Mouse (Mus musculus) heart, postnatal 0 days (tissue): ENCODE results near the gene Rnf215.
"Not testable (repeated sequence)": the region's sequence is repeated elsewhere in the genome, so short reads cannot be mapped to it uniquely, and the experiment has no call there.

Source experiments
- CTCF ChIP-seq: IDR thresholded peaks from 2 replicates; pipeline ENCODE4 v1.5.1; 2016; ENCODE audit warnings: antibody characterized with exemption, control low read depth, low read depth
- EP300 ChIP-seq: IDR thresholded peaks from 2 replicates; pipeline ENCODE4 v1.6.1; 2016; ENCODE audit warnings: antibody characterized with exemption, low read depth

DNA sequence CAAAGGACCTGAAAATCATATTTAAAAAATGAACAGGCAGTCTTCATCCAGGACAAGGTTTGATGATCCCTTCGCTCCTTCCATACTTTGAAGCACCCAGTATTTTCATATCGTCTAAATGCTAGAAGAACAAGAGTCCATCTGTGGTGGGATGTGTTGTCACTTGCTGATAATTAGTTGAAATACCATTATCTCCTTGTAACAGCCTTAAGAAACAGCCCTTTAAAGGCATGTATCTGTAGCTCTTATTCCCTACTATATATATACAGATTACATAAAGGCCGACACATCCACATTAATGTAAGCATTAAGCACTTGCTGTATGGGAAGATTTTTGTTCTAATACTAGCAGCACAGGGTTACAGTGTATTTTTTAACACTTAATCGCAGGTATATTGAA is 6.5 kb upstream of the Rnf215 start:
- TF ChIP-seq CTCF, EP300: not testable (repeated sequence)
